Mouse (Mus musculus): ENCODE measurements around the gene Aldh4a1.
A peak's percentile ranks its signal among the peaks of the same experiment; 100 is the strongest.

The Aldh4a1 gene

GRCm38 (mm10) chr4:139624116-139624489, 1.4 kb downstream of the Aldh4a1 start:
- peak; percentile 68 for DNase-seq

- DNase-seq, result peak; percentile 81
These were observed 2.0 kb downstream of the Aldh4a1 start for GRCm38 (mm10) chr4:139624706-139625105.

- DNase-seq, result no peak
These were observed 4.7 kb downstream of the Aldh4a1 start for GRCm38 (mm10) chr4:139627361-139627760.

GRCm38 (mm10) chr4:139630171-139630570, 7.5 kb downstream of the Aldh4a1 start:
- peak; percentile 77 for DNase-seq

- DNase-seq, result peak; percentile 57
These were observed 8.5 kb downstream of the Aldh4a1 start for GRCm38 (mm10) chr4:139631141-139631540.

- peak; percentile 47 for DNase-seq
These were observed 9.0 kb downstream of the Aldh4a1 start for GRCm38 (mm10) chr4:139631569-139632253.

- DNase-seq, result peak; percentile 65
These were observed 9.6 kb downstream of the Aldh4a1 start for GRCm38 (mm10) chr4:139632254-139632580.

GRCm38 (mm10) chr4:139636373-139636772, 13.7 kb downstream of the Aldh4a1 start:
- peak; percentile 74 for DNase-seq

- no peak for DNase-seq
These were observed 15.2 kb downstream of the Aldh4a1 start for GRCm38 (mm10) chr4:139637847-139638246.

- no peak for DNase-seq
These were observed 15.7 kb downstream of the Aldh4a1 start for GRCm38 (mm10) chr4:139638356-139638755.

GRCm38 (mm10) chr4:139639801-139640200, 17.1 kb downstream of the Aldh4a1 start:
- peak; percentile 34 for DNase-seq

GRCm38 (mm10) chr4:139640333-139640732, 17.7 kb downstream of the Aldh4a1 start:
- DNase-seq, result no peak

- DNase-seq, result no peak
These were observed 18.1 kb downstream of the Aldh4a1 start for GRCm38 (mm10) chr4:139640775-139641174.

GRCm38 (mm10) chr4:139641829-139642425, 19.3 kb downstream of the Aldh4a1 start:
- DNase-seq, result no peak

- DNase-seq, result peak; percentile 79
These were observed 21.3 kb downstream of the Aldh4a1 start for GRCm38 (mm10) chr4:139643972-139644371.

GRCm38 (mm10) chr4:139646916-139647315, 24.2 kb downstream of the Aldh4a1 start:
- DNase-seq, result no peak

- DNase-seq, result no peak
These were observed 27.5 kb downstream of the Aldh4a1 start for GRCm38 (mm10) chr4:139650086-139650743.

- no peak for DNase-seq
These were observed 28.2 kb downstream of the Aldh4a1 start for GRCm38 (mm10) chr4:139650907-139651306.

GRCm38 (mm10) chr4:139653238-139653637, 30.6 kb downstream of the Aldh4a1 start, which contains the start of gene Tas1r2:
Tas1r2 (plus strand) TSS chr4:139653538.
- DNase-seq, result no peak

GRCm38 (mm10) chr4:139661897-139662296, 39.2 kb downstream of the Aldh4a1 start:
- DNase-seq, result no peak

GRCm38 (mm10) chr4:139667632-139668031, 45.0 kb downstream of the Aldh4a1 start:
- peak; percentile 39 for DNase-seq

GRCm38 (mm10) chr4:139669847-139670246, 47.2 kb downstream of the Aldh4a1 start:
- peak; percentile 72 for DNase-seq

- DNase-seq, result no peak
These were observed 53.0 kb downstream of the Aldh4a1 start for GRCm38 (mm10) chr4:139675696-139676095.
